Mouse (Mus musculus) heart, embryonic 15.5 days (tissue): ENCODE data around the gene Tmod4. TPM values are rescaled to one million over a fixed set of nuclear protein-coding genes. Genes with fewer than 3 reads are reported as not detected.
"Not testable (repeated sequence)": the region's sequence is repeated elsewhere in the genome, so short reads cannot be mapped to it uniquely, and the experiment has no call there.

ENCODE experiments used
- ATAC-seq: fragments of 200-750 bp; cut with Nextera tagmentation; replicated peaks from 2 replicates; pipeline ENCODE4 v1.8.0; 2017; ENCODE audit warnings: low read depth, moderate TSS enrichment; ENCODE audit not compliant: insufficient number of reproducible peaks, insufficient read depth, low FRiP score
- H3K27ac ChIP-seq: fragments of 300-500 bp; sonication (generic); 2 replicates; pipeline ENCODE4 v1.5.1; 2015; ENCODE audit warnings: mild to moderate bottlenecking, inconsistent platforms
- H3K27me3 ChIP-seq: fragments of 300-500 bp; sonication (generic); 2 replicates; pipeline ENCODE4 v1.6.1; 2015; ENCODE audit warnings: inconsistent platforms
- H3K36me3 ChIP-seq: fragments of 300-500 bp; sonication (generic); 2 replicates; pipeline ENCODE4 v1.6.1; 2015; ENCODE audit warnings: mild to moderate bottlenecking, inconsistent platforms
- H3K4me1 ChIP-seq: fragments of 300-500 bp; sonication (generic); replicated peaks from 2 replicates; pipeline ENCODE4 v1.6.1; 2015; ENCODE audit warnings: inconsistent platforms
- H3K4me2 ChIP-seq: fragments of 300-500 bp; sonication (generic); 2 replicates; pipeline ENCODE4 v1.6.1; 2015; ENCODE audit warnings: inconsistent platforms, mild to moderate bottlenecking, moderate library complexity
- H3K4me3 ChIP-seq: fragments of 300-500 bp; sonication (generic); 2 replicates; pipeline ENCODE4 v1.5.1; 2015; ENCODE audit warnings: mild to moderate bottlenecking, inconsistent platforms
- H3K9ac ChIP-seq: fragments of 300-500 bp; sonication (generic); 2 replicates; pipeline ENCODE4 v1.6.1; 2015; ENCODE audit warnings: mild to moderate bottlenecking, inconsistent platforms
- H3K9me3 ChIP-seq: fragments of 300-500 bp; sonication (generic); replicated peaks from 2 replicates; pipeline ENCODE4 v1.6.1; 2016; ENCODE audit warnings: inconsistent platforms
- WGBS: fragments of 180-500 bp; shearing (Covaris S2); methylation state at CpG from one replicate; pipeline ENCODE4 v1.1.7; 2015; ENCODE audit warnings: mixed read lengths; 5-methylcytosine and 5-hydroxymethylcytosine counted together
- polyA plus RNA-seq: library from polyadenylated mRNA; unstranded; fragments of >200 nt; fragmentation: Nextera tagmentation; extraction: Ambion mirVana; gene quantifications from 2 replicates; pipeline ENCODE4 v1.2.1, GENCODE M21; 2015

The Tmod4 gene
- polyA plus RNA-seq = 1.4 and 2.1 TPM in 2 replicates

DNA sequence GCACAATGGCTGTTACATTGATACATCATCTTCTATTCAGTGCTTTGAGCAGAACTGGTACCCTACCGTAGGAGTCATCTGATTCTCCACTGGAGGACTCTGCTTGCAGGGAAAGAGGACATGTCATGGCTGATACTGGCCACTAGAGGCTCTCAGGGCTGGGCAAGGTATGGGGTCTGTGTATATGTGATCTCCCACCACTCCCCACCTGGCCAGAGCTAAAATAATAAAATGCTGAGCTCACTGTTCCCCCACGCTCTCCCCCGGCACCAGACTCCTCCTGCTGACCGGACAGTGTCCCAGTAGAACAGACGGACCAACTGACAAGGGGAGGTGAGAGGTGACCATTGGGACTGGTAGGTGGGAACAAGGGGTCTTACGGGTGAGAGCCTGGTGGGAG, at the start of gene Tmod4:
Gene Tmod4, plus strand, starts transcription at position 231 of the 400 bp plus-strand sequence.
- no peak within 1 kb of the TSS for H3K9ac ChIP-seq
- peak within 1 kb of the TSS; percentile 66 for H3K27ac ChIP-seq
- H3K4me3 ChIP-seq = no peak within 1 kb of the TSS
- no peaks in the 10 kb centered on the region for H3K9me3 ChIP-seq
- ATAC-seq = no peak
- peak within 1 kb of the TSS; percentile 10; the same call in 1 of the 2 replicates for H3K4me2 ChIP-seq
- WGBS = 57% methylated on average over 6 of the region's 6 CpGs
- H3K4me1 ChIP-seq = peaks cover 21% of the 10 kb centered on the region
- peaks cover 37% of the 10 kb centered on the region for H3K36me3 ChIP-seq
- H3K27me3 ChIP-seq = no peaks in the 10 kb centered on the region

DNA sequence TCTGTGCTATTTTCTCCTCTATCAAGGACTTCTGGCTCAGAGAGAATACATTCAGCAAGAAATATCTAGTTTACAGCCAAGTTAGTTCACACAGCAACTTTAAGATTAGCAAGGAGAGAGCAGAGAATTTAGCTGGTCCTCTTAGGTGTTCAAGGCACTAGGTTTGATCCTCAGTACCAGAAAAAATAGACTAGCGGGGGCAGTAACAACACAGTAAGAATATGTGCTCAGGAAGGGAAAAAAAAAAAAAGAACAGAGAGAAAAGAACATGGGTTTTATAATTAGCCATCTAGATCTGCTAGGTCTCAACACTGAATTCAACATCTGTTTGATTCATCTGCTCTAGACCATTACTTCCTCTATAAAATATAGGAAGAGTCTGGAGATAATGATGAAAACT, 36.2 kb upstream of the Tmod4 start:
- no peaks in the 10 kb centered on the region for H3K9me3 ChIP-seq
- no peak for ATAC-seq
- H3K4me1 ChIP-seq = no peaks in the 10 kb centered on the region
- H3K9ac ChIP-seq = no peak overlapping the region
- H3K4me2 ChIP-seq = no peak overlapping the region
- WGBS = 92% methylated on average over 1 of the region's 1 CpGs
- no peaks in the 10 kb centered on the region for H3K36me3 ChIP-seq
- no peaks in the 10 kb centered on the region for H3K27me3 ChIP-seq
- no peak overlapping the region for H3K4me3 ChIP-seq
- no peak overlapping the region for H3K27ac ChIP-seq

- 0 out of 2 replicates have a peak, but pooled peaks cover 3% of the 10 kb centered on the region for H3K36me3 ChIP-seq
- no peak overlapping the region for H3K4me3 ChIP-seq
- 36% methylated on average over 2 of the region's 2 CpGs for WGBS
- H3K9ac ChIP-seq = no peak overlapping the region
- H3K4me2 ChIP-seq = no peak overlapping the region
- H3K9me3 ChIP-seq = no peaks in the 10 kb centered on the region
- no peak for ATAC-seq
- H3K4me1 ChIP-seq = peaks cover 17% of the 10 kb centered on the region
- no peak overlapping the region for H3K27ac ChIP-seq
- no peaks in the 10 kb centered on the region for H3K27me3 ChIP-seq
Measured at GRCm38 (mm10) chr3:95100854-95101253, 23.4 kb upstream of the Tmod4 start.

- Histone ChIP-seq H3K4me1 (peaks cover 13% of the 10 kb centered on the region), H3K27ac (peak overlapping the region; percentile 87), H3K4me2 (peak overlapping the region; percentile 77), H3K4me3 (peak overlapping the region; percentile 73), H3K9ac (peak overlapping the region; percentile 87), H3K27me3 (no peaks in the 10 kb centered on the region), H3K36me3 (0 out of 2 replicates have a peak, but pooled peaks cover 3% of the 10 kb centered on the region), H3K9me3 (no peaks in the 10 kb centered on the region)
- ATAC-seq = no peak
- 19% methylated on average over 4 of the region's 4 CpGs for WGBS
Measured at GRCm38 (mm10) chr3:95105121-95105520, 19.2 kb upstream of the Tmod4 start.

- peaks cover 18% of the 10 kb centered on the region for H3K4me1 ChIP-seq
- H3K4me2 ChIP-seq = peak overlapping the region; percentile 77
- no peaks in the 10 kb centered on the region for H3K9me3 ChIP-seq
- peak overlapping the region; percentile 73 for H3K4me3 ChIP-seq
- peak overlapping the region; percentile 87 for H3K27ac ChIP-seq
- H3K36me3 ChIP-seq = 0 out of 2 replicates have a peak, but pooled peaks cover 3% of the 10 kb centered on the region
- peak overlapping the region; percentile 87 for H3K9ac ChIP-seq
- under 1% methylated on average over 16 of the region's 16 CpGs for WGBS
- ATAC-seq = no peak
- H3K27me3 ChIP-seq = no peaks in the 10 kb centered on the region
Measured at GRCm38 (mm10) chr3:95105586-95106337, 18.5 kb upstream of the Tmod4 start.

DNA sequence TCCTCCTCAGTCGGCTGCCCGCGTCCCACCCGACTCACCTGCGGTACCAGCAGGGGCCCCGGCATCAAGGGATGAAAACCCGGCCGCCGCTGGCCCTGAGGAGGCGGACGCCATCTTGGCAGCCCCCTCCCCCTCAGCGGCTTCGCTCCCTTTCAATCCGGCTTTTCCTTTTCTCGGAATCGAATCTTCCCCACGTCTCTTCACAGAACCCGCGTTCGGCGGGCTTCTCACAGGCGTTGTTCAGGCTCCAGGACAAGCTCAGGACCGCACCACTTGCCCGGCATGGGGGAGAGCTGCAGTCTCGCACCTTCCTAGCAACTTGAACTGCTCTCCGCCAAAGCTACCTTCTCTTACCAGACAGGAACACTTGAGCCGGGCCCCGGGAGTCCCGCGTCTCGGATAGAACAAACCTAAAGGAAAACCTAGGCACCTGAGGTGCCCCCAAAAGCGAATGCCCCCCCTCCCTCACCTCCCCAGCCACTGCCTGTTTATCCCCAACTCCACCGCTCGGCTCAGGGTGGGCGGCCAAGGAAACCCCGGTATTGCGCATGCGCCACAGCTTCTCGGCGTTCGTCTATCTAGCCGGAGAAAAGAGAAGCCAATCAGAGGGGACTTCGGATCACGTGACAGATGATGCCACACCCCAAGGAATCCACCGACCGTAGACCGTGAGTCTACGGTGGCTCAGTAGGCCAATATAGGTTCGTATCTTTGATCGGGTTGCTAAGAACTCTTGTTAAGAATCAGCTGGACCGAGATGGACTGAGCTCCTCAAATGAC, 17.7 kb upstream of the Tmod4 start, which contains the start of gene Pip5k1a:
Gene Pip5k1a, minus strand, starts transcription at position 593 of the 780 bp plus-strand sequence.
- Histone ChIP-seq H3K4me1 (peaks cover 18% of the 10 kb centered on the region), H3K27ac (peak within 1 kb of the TSS; percentile 87), H3K4me2 (peak within 1 kb of the TSS; percentile 77), H3K27me3 (no peaks in the 10 kb centered on the region), H3K9ac (peak within 1 kb of the TSS; percentile 87), H3K4me3 (peak within 1 kb of the TSS; percentile 73), H3K9me3 (no peaks in the 10 kb centered on the region), H3K36me3 (0 out of 2 replicates have a peak, but pooled peaks cover 3% of the 10 kb centered on the region)
- ATAC-seq = peak; percentile 90
- WGBS = under 1% methylated on average over 51 of the region's 51 CpGs

DNA sequence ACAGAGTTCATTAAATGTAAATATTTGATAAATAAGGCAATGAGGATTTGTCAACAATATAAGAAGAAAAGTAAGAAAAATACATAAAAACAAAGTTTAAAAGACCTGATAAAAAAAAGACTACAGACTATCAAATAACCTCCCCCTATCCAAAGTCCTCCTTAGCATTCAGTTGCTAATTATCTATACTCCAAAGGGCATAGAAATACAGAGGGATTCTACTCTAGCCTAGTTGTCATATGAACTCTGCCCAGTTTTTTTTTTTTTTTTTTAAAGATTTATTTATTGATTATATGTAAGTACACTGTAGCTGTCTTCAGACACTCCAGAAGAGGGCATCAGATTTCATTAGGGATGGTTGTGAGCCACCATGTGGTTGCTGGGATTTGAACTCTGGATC, 17.0 kb upstream of the Tmod4 start:
- not testable (repeated sequence) for H3K36me3 ChIP-seq, ATAC-seq, H3K9me3 ChIP-seq, H3K27me3 ChIP-seq, H3K9ac ChIP-seq, H3K27ac ChIP-seq
- Histone ChIP-seq H3K4me2 (peak overlapping the region; percentile 63), H3K4me3 (peak overlapping the region; percentile 73), H3K4me1 (peaks cover 24% of the 10 kb centered on the region)

DNA sequence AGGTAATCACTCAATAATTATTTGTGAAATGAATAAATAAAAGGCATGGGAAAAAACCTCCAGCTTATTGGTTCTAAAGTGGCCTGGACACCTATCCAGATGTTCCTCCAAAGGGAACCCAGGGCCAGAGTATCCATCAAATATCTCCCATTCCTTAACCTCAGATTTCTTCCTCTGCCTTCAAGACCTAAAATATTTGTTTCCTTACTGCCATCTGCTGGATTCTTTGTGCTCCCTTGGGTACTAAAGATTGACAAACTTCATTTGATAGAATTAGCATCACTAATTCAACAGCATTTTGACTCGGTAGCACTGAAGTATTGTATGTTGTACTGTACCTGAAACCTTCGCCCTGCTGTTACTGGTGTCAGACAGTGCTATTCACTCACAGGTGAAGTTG, 16.4 kb upstream of the Tmod4 start:
- 58% methylated on average over 2 of the region's 2 CpGs for WGBS
- no peak for ATAC-seq
- H3K4me1 ChIP-seq = peaks cover 27% of the 10 kb centered on the region
- H3K36me3 ChIP-seq = 0 out of 2 replicates have a peak, but pooled peaks cover 3% of the 10 kb centered on the region
- no peak overlapping the region for H3K4me3 ChIP-seq
- H3K4me2 ChIP-seq = no peak overlapping the region
- H3K9ac ChIP-seq = no peak overlapping the region
- H3K27me3 ChIP-seq = no peaks in the 10 kb centered on the region
- no peaks in the 10 kb centered on the region for H3K9me3 ChIP-seq
- no peak overlapping the region for H3K27ac ChIP-seq

DNA sequence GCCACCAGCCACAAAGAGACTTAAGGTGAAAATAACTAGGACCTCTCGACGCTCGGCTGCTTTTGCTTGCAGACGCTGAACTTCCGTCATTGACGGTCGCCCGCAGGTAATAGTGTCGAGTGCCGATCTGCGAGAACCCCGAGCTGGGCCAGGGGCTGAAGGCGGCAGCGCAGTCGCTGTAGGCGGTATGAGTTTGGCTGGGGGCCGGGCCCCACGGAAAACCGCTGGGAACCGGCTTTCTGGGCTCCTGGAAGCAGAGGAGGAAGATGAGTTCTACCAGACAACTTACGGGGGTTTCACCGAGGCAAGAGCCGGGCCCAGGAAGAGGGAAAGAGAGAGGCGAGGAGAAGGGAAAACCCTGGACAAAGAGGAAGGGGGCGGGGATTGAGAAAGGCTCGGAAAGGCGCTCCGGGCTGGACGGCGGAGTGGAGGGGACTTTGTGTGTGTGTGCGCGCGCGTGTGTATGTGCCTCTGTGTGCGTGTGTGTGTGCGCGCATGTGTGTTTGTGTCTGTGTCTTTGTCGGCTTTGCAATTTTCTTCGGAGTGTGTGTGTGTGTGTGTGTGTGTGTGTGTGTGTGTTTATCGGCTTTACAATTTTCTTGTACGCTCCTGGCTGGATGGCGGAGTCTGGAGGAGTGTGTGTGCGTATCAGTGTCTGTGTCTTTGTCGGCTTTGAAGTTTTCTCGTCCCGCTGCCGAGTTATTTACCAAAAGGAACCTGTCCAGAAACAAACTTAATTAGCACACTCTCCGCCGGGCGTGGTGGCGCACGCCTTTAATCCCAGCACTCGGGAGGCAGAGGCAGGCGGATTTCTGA, 13.2 kb upstream of the Tmod4 start, which contains the start of gene Vps72:
Gene Vps72, plus strand, starts transcription at position 112 of the 816 bp plus-strand sequence.
- Histone ChIP-seq H3K27ac (peak within 1 kb of the TSS; percentile 98), H3K27me3 (no peaks in the 10 kb centered on the region), H3K4me2 (peak within 1 kb of the TSS; percentile 57), H3K9me3 (no peaks in the 10 kb centered on the region), H3K36me3 (0 out of 2 replicates have a peak, but pooled peaks cover 12% of the 10 kb centered on the region), H3K9ac (peak within 1 kb of the TSS; percentile 85), H3K4me1 (peaks cover 18% of the 10 kb centered on the region), H3K4me3 (peak within 1 kb of the TSS; percentile 86)
- peak; percentile 65 for ATAC-seq
- under 1% methylated on average over 54 of the region's 54 CpGs for WGBS

DNA sequence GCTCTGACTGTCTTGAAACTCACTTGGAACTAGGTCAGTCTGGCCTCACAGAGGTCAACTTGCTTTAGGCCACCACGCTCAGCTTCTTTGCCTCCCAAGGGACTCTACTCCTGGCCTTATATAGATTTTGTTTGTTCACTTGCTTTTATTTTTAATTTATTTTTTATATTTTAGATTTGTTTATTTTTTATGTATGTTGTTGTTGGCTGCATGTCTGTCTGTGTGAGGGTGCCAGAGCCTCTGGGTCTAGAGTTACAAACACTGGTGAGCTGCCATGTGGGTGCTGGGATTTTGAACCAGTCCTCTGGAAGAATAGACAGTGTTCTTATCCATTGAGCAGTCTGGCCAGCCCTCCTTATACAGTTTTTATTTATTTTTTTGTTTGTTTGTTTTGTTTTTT, 11.5 kb upstream of the Tmod4 start:
- WGBS = 96% methylated on average over 1 of the region's 1 CpGs
- Histone ChIP-seq H3K4me3 (no peak overlapping the region), H3K36me3 (peaks cover 15% of the 10 kb centered on the region; the same call in 1 of the 2 replicates), H3K4me1 (peaks cover 18% of the 10 kb centered on the region), H3K9ac (no peak overlapping the region), H3K27ac (no peak overlapping the region), H3K27me3 (no peaks in the 10 kb centered on the region), H3K9me3 (no peaks in the 10 kb centered on the region), H3K4me2 (no peak overlapping the region)
- no peak for ATAC-seq
